Mouse (Mus musculus) liver, embryonic 14.5 days (tissue): ENCODE measurements around the gene Tbc1d17.

ENCODE experiments used
- CTCF ChIP-seq: IDR thresholded peaks from 2 replicates; pipeline ENCODE4 v1.5.1; 2016; ENCODE audit warnings: antibody characterized with exemption, low read depth, control low read depth
- EP300 ChIP-seq: IDR thresholded peaks from 2 replicates; pipeline ENCODE4 v1.6.1; 2016; ENCODE audit warnings: antibody characterized with exemption, low read depth

- TF ChIP-seq CTCF (peak; percentile 56), EP300 (no peak)
These were observed 25.5 kb downstream of the Tbc1d17 start for GRCm38 (mm10) chr7:44823409-44823808.
